Mouse (Mus musculus): ENCODE measurements around the gene Chpf2.
A peak's percentile ranks its signal among the peaks of the same experiment; 100 is the strongest.

The Chpf2 gene

GRCm38 (mm10) chr5:24591796-24592470 lies 5.4 kb downstream of the Chpf2 start:
- DNase-seq (ENCODE audit: low spot score): peak; percentile 27

- peak; percentile 60 for DNase-seq (ENCODE audit: low spot score)
These were observed 6.1 kb downstream of the Chpf2 start for GRCm38 (mm10) chr5:24592471-24593160.

- no peak for DNase-seq (ENCODE audit: low spot score)
These were observed 6.7 kb downstream of the Chpf2 start for GRCm38 (mm10) chr5:24593230-24593629.

GRCm38 (mm10) chr5:24593928-24594327 lies 7.4 kb downstream of the Chpf2 start:
- DNase-seq (ENCODE audit: low spot score): no peak

- DNase-seq (ENCODE audit: low spot score): no peak
These were observed 7.8 kb downstream of the Chpf2 start for GRCm38 (mm10) chr5:24594346-24594745.

- no peak for DNase-seq (ENCODE audit: low spot score)
These were observed 8.7 kb downstream of the Chpf2 start for GRCm38 (mm10) chr5:24595261-24595660.

GRCm38 (mm10) chr5:24595786-24596380 lies 9.3 kb downstream of the Chpf2 start:
- DNase-seq (ENCODE audit: low spot score): no peak

- DNase-seq (ENCODE audit: low spot score): no peak
These were observed 10.1 kb downstream of the Chpf2 start for GRCm38 (mm10) chr5:24596519-24597171.

GRCm38 (mm10) chr5:24597221-24597728 lies 10.7 kb downstream of the Chpf2 start:
- DNase-seq (ENCODE audit: low spot score): peak; percentile 67

- DNase-seq (ENCODE audit: low spot score): no peak
These were observed 11.5 kb downstream of the Chpf2 start for GRCm38 (mm10) chr5:24597901-24598569.

GRCm38 (mm10) chr5:24598570-24599006 lies 12.0 kb downstream of the Chpf2 start:
- DNase-seq (ENCODE audit: low spot score): peak; percentile 56

- no peak for DNase-seq (ENCODE audit: low spot score)
These were observed 12.6 kb downstream of the Chpf2 start for GRCm38 (mm10) chr5:24599137-24599536.

- no peak for DNase-seq (ENCODE audit: low spot score)
These were observed 13.7 kb downstream of the Chpf2 start for GRCm38 (mm10) chr5:24600236-24600635.

GRCm38 (mm10) chr5:24601071-24601835 lies 14.7 kb downstream of the Chpf2 start:
- no peak for DNase-seq (ENCODE audit: low spot score)

- peak; percentile 79 for DNase-seq (ENCODE audit: low spot score)
These were observed 15.6 kb downstream of the Chpf2 start for GRCm38 (mm10) chr5:24601911-24602750.

- DNase-seq (ENCODE audit: low spot score): peak; percentile 84
These were observed 16.3 kb downstream of the Chpf2 start for GRCm38 (mm10) chr5:24602751-24603343.

- DNase-seq (ENCODE audit: low spot score): no peak
These were observed 17.0 kb downstream of the Chpf2 start for GRCm38 (mm10) chr5:24603431-24604010.

- DNase-seq (ENCODE audit: low spot score): no peak
These were observed 17.6 kb downstream of the Chpf2 start for GRCm38 (mm10) chr5:24604080-24604655.

- DNase-seq (ENCODE audit: low spot score): peak; percentile 92
These were observed 18.1 kb downstream of the Chpf2 start for GRCm38 (mm10) chr5:24604656-24605100.

All from yolk sac, embryonic 10.5 days (tissue).